Mouse (Mus musculus) brain, embryonic 18.5 days (tissue): ENCODE measurements around the gene Olfr38.

Experiments used
- DNase-seq: peaks from one replicate; pipeline ENCODE4 v3.0.0-alpha.2; 2012; ENCODE audit warnings: low read depth, low spot score

The Olfr38 gene

DNA sequence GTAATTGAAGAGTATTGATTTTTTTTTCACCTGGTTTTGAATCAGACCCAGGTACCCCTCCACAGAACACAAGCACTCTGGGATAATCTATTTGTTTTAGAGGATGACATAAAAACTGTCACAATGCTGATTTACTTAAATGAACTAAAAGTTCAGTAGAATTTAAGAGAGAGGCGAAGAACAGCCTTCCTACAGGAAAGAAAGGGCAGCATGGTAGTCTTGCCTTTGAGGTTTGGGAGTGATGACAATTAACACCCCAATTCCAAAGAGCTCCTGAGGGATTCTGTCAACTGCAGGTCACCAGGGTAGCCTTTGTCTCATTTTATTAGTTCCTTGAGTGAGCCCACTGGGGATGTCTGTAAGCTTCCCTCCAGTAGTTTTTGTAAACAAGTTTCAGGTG is at the start of gene Olfr38:
Gene Olfr38, plus strand, starts transcription at position 301 of the 400 bp plus-strand sequence.
- DNase-seq: no peak

DNA sequence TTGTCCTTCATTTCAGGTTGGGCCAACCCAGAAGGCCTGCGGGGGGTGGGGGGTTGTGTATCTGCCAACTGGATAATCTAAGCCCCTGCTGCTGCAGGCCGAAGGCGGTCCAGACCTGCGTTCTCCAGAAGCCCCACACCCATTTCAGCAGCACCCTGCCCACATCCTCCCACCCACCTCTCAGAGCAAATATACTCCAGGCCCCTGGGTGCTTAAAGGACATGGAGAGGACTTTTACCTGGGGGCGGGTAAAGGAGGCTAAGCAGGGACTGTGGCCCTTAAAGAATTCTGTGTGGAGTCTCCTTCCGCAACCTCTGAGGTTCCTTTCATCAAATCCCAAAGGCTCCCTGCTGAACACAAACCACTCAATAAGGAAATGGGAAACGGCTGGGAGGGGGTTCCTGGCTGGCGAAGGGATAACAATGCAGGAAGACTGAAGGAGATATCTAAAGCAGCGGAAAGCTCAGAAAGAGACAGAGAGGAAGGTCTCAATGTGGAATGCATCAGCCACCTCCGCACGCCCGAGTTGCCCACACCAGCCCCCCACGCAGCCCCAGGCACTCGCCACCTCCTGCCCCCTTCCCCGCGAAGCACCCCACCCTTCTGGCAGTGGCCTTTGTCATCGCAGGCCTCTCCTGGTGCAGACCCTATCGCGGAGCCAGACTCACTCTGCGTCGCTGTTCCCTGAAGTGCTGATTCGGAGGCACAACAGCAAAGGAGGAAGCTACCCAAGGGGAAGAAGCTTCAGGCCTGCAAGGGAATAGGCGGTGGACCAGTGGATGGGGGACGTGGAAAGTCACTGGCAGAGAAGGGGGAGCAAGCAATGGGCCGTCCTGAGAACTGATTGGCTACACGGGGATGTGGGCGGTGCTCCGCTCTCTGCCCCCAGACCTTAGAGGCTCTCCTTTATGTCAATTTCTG is 46.7 kb upstream of the Olfr38 start, which contains the start of gene Tcaf1:
Gene Tcaf1, minus strand, starts transcription at position 798 of the 921 bp plus-strand sequence.
- DNase-seq: peak; percentile 89

DNA sequence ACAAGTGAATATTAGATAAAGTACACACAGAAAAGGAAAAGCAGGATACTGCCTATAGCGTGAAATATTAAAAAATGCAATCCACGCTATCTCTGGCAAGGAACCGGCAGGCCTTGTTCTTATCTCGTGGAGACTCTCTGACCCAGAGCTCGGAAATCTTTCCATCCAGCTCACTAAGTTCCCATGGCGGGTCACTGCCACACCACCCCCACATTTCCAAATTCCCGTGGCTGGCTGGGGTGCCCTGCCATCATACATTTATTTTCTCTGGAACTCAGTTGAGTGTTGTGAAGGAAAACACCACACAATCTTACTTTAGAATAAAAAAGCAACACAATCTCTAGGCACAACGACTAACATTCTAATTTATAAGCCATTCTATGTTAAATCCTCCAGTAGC is 41.5 kb upstream of the Olfr38 start:
- DNase-seq: no peak

DNA sequence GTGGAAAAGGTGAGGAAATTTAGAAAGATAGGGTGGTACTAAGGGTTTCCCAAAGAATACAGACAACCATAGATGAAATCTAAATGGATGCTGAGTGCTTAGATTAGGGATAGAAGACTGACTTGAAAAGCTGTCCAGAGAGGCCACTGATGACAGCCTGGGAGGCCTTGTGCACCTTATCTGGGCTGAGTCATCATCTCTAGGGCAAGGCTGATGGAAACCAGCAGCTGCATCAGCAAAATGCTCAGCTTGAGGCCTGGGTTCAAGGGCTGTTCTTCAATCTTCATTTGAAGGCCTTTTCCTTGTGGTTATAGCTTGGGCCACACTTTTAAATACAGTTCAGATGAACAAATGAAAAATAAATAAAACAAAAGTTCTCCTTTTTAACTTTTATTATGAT is 38.2 kb upstream of the Olfr38 start:
- DNase-seq: no peak

DNA sequence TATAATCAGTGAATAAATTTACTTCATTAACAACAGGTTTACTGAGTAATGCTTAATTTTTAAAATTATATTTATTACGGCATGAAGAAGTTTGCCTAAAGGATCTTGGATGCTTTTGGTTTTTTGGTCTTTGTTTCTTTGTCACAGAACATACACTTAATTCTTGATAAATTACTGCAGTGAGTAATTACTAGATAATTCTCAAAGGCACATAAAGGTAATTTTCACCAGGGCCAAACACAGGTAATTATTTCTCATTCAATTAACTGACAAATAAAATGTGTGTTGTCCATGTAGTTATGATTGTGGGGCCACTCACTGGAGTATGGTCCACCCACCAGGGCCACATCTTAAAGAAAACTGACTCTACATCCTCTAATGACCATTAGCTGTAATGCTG is 17.1 kb upstream of the Olfr38 start, which contains the start of gene Olfr453:
Gene Olfr453, plus strand, starts transcription at position 301 of the 400 bp plus-strand sequence.
- DNase-seq: no peak

DNA sequence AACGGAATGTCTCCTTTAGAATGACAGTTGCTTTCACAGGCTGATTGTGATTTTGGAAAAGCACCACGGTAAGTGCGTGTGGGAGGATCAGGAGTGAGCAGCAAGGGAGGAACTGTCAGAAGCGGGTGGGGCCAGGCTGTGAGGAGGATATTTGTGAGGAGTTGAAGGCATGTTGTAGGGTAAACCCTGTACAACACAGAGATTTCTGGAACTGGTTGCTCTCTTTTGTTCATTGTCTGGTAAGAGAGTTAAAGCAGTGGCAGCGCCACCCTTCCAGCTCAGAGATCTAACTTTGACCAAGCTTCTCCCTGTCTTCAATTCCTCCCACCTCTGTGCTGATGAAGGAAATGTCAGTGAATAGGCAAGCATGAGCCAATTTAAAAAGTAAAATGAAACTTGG is 13.9 kb upstream of the Olfr38 start:
- no peak for DNase-seq

DNA sequence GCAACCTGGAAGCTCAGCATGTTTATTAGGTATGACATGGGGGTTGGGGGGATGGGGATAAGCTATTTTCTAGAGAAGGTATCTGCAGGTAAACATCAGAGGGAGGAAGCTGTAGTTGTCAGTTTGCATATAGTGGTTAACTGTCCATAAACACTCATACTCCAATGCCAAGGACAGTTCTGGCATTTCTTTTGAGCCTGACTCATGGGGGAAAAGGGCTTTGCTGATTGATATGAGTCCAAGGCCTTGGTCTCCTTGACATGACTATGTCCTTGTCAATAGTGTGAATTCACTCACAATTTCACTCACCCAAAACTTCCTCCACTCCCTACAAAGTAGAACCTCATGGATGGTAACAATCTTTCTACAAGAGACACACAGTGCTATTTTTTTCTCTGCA is 8.4 kb upstream of the Olfr38 start:
- DNase-seq: no peak

DNA sequence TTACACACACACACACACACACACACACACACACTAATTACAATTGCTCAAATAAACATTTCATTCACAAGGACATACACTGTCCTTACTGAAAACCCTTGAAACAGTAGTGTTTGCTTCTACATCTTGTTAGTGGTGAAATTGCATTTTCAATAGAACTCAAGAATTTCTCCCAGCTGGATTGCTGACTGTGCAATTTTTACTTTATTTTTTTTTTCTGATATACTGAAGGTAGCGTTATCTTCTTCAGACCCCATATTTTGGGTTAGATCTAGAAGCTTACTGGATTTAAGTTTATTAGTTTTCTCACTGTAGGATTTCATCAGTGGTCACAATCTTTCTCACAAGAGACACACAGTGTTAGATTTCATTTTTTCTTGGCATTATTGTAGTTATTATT is 20.9 kb downstream of the Olfr38 start:
- DNase-seq: no peak

DNA sequence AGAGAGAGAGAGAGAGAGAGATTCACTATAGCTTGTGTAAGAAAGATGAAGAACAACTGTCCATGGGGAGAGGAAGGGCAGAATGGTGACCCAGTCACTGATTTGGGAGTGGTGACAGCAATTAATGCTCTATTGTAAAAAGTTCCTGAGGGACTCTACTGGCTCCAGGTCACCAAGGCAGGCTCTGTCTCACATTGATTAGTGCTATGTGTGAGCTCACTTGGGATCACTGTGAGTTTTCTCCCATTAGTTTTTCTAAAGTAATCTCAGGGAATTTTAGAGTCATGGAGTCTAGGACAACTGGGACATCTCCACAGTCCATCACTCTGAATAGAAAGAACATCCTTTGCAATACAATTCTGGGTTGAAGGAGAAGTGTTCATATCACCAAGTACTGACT is 28.6 kb downstream of the Olfr38 start, which contains the start of gene Olfr452:
Gene Olfr452, plus strand, starts transcription at position 301 of the 400 bp plus-strand sequence.
- DNase-seq: no peak

DNA sequence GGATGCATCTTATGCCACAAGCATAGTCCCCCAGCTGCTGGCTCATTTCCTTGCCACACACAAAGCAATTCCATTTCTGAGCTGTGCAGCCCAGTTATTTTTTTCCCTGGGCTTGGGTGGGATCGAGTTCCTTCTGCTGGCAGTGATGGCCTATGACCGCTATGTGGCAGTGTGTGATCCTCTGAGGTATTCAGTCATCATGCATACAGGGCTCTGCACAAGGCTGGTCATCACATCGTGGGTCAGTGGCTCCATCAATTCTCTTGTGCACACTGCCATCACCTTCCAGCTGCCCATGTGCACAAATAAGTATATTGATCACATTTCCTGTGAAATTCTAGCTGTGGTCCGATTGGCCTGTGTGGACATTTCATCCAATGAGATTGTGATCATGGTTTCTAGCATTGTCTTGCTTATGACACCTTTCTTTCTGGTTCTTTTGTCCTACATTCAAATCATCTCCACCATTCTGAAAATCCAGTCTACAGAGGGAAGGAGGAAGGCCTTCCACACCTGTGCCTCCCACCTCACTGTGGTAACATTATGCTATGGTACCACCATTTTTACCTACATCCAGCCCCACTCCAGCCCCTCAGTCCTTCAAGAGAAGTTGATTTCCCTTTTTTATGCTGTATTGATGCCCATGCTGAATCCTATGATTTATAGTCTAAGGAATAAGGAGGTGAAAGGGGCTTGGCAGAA is 34.2 kb downstream of the Olfr38 start:
- no peak for DNase-seq

DNA sequence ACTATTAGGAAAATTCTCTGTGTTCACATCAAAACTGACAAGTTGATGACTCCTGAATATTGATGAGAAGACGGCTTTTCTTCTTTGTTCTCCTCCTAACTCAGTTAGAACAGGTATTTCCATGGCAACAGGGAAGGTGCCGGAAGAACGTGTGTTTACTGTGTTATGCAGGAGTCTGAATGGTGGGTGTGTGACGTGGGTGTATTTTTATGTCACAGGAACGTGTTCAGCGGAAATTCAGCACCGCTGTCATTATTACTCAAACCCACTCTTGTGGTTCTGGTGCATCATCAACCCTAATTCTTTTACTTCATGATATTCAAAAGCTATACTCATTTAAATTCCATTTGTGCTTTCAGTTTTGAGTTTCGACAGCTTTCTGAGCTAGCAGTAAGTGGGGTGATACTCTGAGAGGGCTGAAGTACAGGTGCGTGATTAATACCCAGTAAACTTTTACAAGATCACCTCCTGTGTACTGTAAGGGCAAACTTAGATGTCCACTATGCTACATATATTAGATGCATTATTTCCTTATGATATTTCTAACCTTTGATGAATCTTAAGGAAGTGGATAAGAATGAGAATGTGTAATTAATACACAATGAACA is 34.8 kb downstream of the Olfr38 start:
- DNase-seq: peak; percentile 55

DNA sequence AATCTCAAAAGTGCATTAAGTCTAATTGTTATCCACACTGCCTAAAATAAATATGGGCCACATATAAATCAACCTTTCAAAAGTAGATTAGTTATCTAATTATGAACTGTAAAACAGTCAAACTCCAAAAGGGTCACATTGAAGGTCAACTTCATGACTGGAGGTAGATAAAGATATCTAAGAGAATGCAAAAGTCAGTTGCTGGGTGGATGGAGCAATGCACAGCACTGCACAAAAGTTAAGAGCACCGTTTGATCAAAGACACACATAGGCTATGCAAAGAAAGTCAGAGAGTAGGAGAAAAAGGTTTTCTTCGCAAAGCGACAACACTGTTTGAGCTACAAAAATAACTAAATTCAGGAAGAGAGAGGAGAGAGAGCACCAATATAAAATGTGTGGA is 38.8 kb downstream of the Olfr38 start:
- no peak for DNase-seq

DNA sequence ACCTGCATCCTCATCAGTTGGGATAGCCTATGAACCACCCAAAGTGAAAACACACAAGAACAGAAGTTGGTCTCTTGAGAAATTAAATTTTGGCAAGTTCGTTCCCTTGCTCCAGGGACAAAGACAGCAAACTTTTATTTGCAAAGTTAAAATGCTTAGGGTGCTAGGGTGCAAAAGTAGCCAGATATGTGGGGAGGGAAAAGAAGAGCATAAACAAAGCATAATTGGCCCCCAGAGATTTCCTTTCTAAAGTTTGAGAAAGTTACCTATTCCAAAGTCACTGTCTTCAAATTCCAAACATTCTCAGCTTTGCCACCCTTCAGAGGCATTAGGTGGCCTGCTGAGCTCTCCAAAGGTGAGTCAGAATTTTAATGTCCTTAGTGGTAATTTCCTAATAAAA is 55.4 kb downstream of the Olfr38 start, which contains the start of gene Olfr450:
Gene Olfr450, plus strand, starts transcription at position 301 of the 400 bp plus-strand sequence.
- DNase-seq: no peak
